Mouse (Mus musculus) ES-E14 (cell line): ENCODE measurements around the gene Dtnbp1.

Experiments used
- CHD2 ChIP-seq: IDR thresholded peaks from 2 replicates; pipeline ENCODE4 v1.6.1; 2014; ENCODE audit warnings: mild to moderate bottlenecking, low read depth, low read length, inconsistent platforms
- HCFC1 ChIP-seq: IDR thresholded peaks from 2 replicates; pipeline ENCODE4 v1.6.1; 2012; ENCODE audit warnings: low read length, inconsistent platforms, borderline replicate concordance; ENCODE audit not compliant: insufficient read depth
- MAFK ChIP-seq: IDR thresholded peaks from 2 replicates; pipeline ENCODE4 v1.6.1; 2014; ENCODE audit warnings: mild to moderate bottlenecking, low read depth, low read length, inconsistent platforms; ENCODE audit not compliant: insufficient read depth
- ZC3H11A ChIP-seq: IDR thresholded peaks from 2 replicates; pipeline ENCODE4 v1.6.1; 2012; ENCODE audit warnings: low read depth, mild to moderate bottlenecking, inconsistent platforms, low read length, borderline replicate concordance
- ZNF384 ChIP-seq: IDR thresholded peaks from 2 replicates; pipeline ENCODE4 v1.6.1; 2012; ENCODE audit warnings: low read depth, low read length, inconsistent platforms

DNA sequence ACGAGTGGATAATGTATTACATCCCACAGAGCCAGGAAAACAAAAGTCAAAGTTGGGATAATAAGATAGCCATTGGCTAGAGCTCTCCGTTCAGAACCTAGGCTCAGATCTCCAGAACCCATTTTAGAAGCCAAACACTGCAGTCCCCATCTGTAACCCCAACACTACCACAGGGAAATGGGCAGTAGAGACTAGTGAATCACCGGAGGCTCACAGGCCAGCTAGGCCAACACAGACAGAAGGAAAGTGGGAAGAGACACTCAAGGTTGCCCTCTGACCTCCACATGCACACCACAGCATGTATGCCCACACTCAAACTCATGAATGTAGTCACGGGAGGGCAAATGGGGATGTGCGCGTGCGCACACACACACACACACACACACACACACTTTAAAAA lies 22.5 kb downstream of the Dtnbp1 start:
- TF ChIP-seq MAFK = no peak
- no peak for TF ChIP-seq ZNF384
- TF ChIP-seq CHD2 = no peak
- TF ChIP-seq ZC3H11A = no peak
- no peak for TF ChIP-seq HCFC1
